Mouse (Mus musculus) G1E (cell line): Measurements from ENCODE around the gene Gm11992.

ENCODE experiments used
- CTCF ChIP-seq: IDR thresholded peaks from 2 replicates; pipeline ENCODE4 v1.5.1; 2012; ENCODE audit warnings: low read depth, low read length, inconsistent platforms, mixed read lengths
- GATA1 ChIP-seq: IDR thresholded peaks from 2 replicates; pipeline ENCODE4 v1.6.1; 2012; ENCODE audit warnings: borderline replicate concordance, low read length, inconsistent platforms, mixed read lengths
- GATA2 ChIP-seq: IDR thresholded peaks from 2 replicates; pipeline ENCODE4 v1.6.1; 2012; ENCODE audit warnings: low read depth, low read length, inconsistent platforms, borderline replicate concordance
- TAL1 ChIP-seq: conservative IDR thresholded peaks from 2 replicates; pipeline ENCODE4 v1.6.1; 2012; ENCODE audit warnings: low read depth, low read length, inconsistent platforms, mixed read lengths

DNA sequence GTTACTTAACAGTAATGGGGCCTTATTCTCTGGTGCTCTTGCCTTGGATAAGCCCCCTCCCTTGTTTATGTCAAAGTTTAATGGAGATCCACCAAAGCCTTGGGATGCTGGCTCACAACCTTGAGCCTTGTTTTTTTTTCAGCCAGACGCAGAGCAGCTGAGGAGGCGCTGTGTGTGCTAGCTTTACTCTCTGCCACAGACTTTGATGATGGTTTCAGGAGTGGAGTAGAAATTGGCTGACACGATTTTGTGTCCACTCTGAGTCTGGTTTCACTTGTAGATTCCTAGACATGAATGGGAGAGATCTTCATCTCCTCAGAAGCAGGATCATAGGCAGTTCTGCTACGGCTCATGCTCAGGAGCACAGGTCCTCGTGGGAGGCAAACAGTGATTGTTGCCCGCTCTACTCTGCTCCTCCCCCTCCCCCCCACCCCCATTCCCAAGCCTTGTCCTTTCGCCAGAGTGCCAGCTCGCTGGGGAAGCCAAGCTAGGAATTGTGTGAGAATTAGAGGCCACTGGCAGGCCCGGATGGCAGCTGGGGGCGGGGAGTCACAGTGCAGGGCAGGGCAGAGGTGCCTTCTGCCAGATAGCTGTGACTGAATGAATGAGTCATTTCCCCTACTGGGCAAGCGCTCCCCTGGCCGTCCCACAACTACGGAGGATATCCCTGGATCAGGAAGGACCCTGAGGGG, 69.1 kb downstream of the Gm11992 start:
- TF ChIP-seq GATA1: no peak
- no peak for TF ChIP-seq CTCF
- TF ChIP-seq GATA2: no peak
- TF ChIP-seq TAL1: no peak
